Mouse (Mus musculus): ENCODE results near the gene Numb.
"Not testable (repeated sequence)": the region's sequence is repeated elsewhere in the genome, so short reads cannot be mapped to it uniquely, and the experiment has no call there.

The Numb gene

DNA sequence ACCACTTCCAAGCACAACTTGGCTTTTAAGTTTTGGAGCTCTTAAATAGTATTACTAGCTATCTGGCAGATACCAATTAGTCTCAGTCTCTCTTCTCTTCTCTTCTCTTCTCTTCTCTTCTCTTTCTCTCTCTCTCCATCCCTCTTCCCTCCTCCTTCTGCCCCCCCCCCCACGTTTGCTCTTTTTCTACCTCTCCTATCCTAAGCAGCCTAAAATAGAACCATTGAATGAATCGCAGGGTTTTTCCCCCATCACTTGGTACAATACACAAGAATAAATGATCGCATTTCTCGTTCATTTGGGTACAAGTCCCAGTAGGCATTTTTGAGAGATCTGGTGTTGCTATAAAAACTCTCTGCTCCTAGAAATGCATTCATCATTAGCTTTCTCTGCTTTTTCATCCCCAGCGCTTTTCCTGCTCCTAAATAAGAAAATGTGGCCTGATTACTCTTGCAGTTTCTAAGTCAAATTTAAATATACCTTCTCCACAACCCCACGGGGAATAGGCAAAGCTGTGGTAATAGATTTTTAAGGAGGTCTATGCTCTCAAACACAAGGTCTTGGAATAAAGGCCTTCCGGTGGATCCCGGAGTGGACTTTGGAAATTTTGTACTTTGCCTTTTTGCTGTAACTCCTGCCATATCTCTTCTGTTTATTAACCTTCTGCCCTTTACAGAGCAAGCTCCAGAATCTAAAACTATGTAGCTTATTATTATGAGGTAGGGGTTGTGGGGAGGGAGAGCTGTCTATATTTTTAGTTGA is 1.2 kb upstream of the Numb start:
- no peak for DNase-seq (ENCODE audit: low read depth, low spot score)

DNA sequence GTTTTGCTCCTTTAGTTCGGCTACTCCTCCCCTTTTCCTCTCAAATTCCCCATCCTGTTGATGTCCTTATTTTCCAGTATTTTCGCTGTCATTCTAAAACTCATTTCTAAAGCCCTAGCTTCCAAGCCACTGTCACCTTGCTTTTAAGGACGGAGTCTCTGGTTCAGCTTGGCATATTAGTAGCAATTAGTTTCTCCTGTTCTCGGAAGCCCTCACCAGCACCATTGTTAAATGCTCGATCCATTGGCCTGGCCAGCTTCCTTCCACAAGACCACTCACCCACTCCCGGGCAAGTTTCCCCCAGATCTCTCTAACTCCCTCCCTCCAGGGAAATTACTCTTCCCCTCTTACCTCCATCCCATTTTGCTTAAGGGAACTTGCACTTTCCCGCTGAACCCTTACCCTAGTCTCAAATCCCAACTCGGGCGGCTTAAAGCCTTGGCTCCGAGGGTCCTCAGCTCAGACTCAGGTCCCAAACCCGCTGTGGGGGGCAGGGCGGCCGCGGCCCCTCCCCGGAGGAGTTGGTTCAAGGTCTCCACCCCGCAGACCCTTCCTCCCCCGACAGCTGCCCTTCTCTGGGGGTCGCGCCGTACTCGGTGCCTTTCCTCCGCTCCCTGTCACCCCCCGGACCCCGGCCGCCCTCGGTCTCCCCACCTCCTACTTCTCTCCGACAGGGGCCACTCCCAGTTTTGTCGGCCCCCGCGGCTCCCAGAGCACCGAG is 853 bp downstream of the Numb start:
- no peak for DNase-seq (ENCODE audit: low read depth, low spot score)

DNA sequence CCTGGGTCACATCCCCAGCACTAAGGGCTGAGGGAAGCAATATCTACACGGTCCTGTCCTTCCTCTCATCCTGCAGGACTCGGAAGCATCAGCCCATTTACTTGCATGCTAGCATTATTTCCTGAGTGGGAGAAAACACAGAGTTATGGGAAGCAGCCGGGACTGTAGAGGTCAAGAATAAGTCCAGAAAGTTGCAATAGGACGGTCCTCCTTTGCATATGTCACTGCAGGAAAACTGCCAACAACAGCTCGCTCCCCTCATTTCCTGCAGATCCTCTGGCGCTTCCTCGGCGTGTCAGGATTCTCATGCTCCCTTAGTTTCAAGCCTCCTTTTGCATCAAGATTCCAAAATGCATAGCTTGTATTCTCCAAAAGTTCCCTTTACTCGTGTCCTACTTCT is 4.8 kb downstream of the Numb start:
- DNase-seq (ENCODE audit: low read depth, low spot score) = no peak

DNA sequence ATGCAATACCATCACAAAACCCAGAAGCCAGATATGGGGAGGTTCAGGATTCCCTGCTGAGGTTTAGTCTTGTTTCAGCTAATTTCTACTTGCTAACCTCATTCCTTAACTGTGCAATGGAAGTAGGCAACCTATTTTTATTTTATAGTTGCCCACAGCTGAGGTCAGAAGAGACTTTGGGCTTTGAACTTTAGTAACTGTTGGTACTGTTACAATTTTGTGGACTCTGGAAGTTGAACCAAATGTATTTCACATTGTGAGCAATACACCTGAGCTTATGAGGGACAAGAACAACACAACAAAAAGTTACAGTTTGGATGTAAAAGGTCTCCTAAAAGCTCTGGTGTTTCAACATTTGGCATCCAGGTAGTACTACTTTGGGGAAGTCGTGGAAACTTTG is 6.9 kb downstream of the Numb start:
- DNase-seq (ENCODE audit: low read depth, low spot score) = no peak

DNA sequence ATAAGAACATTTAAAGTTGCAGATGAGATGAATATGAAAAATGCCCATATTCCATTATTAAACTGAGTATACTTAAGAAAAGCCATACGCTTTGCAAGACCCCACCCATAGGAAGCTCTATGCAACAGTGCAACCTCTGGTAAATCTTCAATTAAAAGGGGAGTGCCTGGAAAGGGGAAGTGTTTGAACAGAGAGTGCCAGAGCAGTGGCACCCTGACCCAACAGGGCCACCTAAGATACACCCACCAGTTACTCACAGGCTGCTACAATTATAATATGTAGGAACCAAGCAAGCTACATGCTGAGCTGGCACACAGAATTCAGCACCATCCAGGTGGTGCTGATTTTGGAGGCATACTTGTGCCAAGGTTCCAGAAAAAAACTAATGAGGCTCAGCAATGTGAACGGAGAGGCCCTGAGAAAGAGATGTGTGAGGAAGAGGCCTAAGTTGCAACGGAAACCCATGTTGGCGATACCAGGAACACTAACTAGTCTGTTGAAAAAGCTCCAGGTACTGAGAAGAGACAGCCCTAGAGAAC is 7.5 kb downstream of the Numb start:
- DNase-seq (ENCODE audit: low read depth, low spot score) = no peak

DNA sequence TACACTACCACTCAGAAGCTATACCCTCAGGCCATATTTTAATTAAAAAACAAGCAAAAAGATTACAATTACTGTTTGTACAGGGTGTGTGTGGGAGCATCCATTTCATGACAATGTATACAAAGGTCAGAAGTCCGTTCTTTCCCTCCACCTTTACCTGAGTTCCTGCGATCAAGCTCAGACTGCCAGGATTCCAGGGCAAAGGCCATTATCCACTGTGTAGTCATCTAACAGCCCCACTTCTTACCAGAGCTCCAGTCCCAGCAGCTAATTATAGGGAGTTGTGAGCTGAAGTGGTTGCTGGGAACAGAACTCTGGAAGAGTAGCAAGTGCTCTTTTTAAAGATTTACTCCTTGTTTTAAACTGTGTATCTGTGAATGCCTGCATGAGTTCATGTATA is 11.3 kb downstream of the Numb start:
- DNase-seq (ENCODE audit: low read depth, low spot score) = no peak

DNA sequence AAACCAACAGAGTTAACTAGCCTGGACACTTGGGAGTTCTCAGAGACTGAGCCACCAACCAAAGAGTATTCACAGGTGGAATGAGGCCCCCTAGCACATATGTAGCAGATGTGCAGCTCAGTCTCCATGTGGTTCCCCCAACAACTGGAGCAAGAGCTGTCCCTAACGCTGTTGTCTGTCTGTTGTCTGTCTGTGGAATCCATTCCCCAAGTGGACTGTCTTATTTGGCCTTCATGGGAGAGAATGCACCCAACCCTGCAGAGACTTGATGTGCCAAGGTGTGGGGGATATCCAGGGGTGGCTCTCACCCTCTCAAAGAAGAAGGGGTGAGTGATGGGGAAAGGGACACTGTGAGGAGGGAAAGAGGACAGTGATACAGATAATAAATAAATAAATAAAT is 28.8 kb downstream of the Numb start:
- no peak for DNase-seq (ENCODE audit: low read depth, low spot score)

DNA sequence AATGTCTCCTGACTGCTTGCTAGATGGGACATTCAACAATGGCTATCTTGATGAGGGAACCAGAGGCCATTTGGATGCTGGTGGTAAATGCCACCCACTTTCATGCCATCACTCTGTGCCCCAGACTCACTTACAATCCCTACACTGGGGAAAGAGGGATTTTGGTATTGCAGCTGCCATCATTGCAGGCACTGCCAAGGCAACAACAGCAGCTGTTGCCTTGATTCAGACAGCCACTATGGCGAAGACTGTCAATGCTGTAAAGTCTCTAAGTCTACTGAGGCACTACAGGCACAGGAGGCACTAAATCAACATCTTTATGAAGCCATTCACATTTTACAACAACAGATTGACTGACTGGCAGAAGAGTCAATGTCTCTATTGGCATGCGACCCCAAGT is 30.5 kb downstream of the Numb start:
- DNase-seq (ENCODE audit: low read depth, low spot score) = no peak

DNA sequence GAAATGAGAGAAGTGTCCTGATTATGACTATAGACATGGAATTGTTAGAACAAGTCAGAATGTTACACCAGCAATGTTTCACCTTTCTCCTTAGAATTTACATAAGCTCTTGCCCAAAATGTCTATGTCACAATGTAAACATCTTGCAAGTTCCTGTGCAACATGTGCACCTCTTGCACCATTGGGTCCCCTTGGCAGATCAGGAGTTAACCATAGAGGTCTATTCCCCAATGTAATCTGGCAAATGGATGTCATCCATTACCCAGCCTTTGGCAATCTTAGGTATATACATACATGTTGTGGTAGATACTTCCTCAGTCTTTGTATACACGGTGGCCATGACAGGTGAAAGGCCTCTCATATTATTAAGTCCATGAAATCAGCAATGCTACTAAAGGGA is 32.6 kb downstream of the Numb start:
- DNase-seq (ENCODE audit: low read depth, low spot score) = no peak

DNA sequence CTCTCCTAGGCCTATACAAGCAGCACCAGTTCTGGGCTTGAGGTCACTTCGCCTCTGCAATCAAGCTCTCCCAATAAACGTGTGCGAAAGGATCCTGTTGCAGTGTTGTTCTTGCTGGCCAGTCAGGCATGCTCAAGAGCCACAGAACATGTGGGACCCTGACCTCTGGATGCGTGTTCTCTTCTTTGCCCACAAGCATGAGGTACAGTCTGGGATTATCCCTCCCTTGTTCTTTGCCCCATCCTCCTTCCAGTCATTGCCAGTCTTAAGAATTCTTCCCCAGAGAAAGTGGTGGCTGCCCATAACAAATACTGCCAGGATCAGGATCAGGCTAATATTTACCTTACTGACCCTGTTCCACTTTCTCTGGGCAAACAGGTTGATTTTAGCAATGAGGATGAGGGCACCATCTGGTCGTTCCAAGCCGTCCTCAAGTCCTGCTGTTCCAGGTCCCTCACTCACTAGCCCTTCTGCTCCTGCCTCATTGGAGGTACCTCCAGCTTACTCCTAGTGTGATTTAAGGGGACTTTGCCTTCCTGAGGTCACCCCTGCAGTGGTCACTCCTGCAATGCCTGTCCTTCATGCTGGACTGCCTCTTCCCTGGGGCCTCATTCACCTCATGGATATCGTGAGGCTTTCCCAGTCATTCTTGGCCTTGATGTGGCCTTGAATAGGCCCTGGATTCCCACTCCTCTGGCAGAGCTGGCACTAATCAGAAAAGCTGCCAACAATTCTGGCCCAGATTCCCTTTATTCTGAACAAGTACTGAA is 36.0 kb downstream of the Numb start:
- no peak for DNase-seq (ENCODE audit: low read depth, low spot score)

DNA sequence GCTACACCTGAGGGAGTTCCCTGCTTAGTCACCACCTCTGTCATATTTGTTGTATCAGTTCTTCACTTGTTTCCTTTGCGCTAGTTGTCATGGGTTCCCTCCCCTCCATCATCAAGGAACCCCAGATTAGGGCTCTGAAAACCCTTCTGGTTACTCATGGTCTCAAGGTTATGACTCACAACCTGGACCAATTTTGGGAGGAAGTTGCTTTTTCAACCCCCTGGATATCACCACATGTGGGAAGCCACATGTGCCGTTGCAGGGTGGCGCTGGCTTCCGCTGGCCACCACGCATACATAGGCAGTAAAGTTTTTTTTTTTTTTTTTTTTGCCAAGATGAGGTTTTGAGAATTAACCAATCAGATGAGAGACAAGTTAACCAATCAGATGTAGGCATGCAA is 36.7 kb downstream of the Numb start:
- DNase-seq (ENCODE audit: low read depth, low spot score) = not testable (repeated sequence)

DNA sequence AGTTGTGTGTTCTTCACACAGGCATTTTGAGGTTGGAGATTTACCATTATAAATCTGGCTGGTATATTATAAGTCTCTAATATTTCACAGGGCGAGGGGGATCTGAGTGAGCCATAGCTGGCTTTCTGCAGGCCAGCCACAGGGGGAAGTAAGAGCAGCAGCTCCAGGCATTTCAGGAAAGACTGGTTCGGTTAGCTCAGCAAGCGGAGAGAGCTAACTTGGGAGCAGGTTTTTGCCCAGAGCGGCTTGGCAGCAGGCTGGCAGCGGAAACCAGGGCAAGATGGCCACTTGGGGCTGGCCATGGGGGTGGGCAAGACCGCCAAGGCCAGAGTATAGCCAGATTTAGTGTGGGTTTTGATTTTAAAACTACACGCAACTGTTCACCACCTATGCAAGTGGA is 39.2 kb downstream of the Numb start:
- DNase-seq (ENCODE audit: low read depth, low spot score) = no peak

DNA sequence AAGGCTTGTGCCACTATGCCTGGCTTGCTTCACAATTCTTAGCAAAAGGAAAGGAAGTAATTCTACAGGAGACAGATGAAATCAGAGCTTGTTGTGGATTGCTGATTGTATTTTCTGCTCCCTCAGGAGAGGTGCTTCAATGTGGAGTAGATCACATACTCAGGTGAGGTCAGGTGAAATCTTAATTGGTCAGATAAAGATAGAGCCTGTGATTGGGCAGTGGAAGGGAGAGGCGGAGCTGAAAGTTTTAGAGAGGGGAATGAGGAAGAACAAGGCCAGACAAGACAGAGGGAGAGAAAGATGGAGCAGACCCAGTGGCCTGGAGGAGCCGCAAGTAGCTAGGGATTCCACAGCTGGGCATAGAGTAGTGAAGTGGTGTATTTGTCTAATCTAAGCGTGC is 39.6 kb downstream of the Numb start:
- DNase-seq (ENCODE audit: low read depth, low spot score) = no peak

DNA sequence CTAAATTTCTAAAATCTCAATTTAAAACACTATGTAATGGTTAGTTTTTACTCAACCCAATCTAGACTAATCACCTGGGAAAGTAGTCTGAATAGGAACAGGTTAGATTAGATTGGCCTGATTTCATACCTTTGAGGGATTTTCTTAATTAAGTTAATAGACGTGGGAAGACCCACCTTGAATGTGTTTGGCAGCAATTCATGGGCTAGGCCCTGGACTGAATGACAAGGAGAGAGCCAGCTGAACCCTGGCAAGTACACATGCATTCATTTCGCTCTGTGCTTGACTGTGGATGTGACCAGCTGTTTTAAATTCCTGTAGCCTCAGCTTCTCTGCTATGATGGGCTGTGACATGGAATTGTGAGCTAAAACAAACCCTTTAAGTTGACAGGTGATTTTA is 40.8 kb downstream of the Numb start:
- no peak for DNase-seq (ENCODE audit: low read depth, low spot score)

DNA sequence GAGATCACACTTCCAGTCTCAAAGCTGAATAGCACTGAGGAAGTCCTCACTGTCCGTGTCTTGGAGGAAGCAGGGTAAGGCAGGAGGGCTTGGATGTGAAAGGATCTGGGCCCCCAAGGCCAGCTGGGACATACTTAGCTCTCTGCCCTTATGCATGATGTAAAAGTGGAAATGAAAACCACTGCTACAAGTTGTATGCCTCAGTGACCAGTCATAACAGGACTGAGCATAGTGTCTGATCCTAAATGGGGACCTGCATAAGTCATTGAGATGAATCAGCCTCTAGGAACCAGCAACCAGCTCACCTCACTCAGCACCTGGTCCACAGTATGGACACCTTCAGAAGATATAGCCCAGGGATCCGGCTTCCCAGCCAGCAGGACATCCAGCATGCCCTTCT is 46.6 kb downstream of the Numb start:
- DNase-seq (ENCODE audit: low read depth, low spot score) = no peak

DNA sequence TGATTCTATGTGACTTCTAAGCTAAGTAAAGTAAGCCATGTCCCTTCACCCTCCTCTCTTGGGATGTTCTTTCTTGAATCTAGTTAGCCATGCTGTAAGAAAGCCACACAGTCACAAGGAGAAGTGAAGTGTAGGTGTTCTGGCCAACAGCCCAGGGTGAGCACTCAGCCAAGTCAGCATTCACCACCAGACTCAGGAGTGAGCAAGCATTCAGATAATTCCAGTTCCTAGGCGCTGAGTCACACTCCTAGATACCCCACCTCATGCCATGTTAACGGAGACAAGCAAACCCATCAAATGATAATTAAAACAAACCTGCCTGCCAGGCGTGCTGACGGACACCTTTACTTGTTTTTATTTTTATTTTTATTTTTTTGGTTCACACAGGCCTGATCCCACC is 47.1 kb downstream of the Numb start:
- no peak for DNase-seq (ENCODE audit: low read depth, low spot score)

DNA sequence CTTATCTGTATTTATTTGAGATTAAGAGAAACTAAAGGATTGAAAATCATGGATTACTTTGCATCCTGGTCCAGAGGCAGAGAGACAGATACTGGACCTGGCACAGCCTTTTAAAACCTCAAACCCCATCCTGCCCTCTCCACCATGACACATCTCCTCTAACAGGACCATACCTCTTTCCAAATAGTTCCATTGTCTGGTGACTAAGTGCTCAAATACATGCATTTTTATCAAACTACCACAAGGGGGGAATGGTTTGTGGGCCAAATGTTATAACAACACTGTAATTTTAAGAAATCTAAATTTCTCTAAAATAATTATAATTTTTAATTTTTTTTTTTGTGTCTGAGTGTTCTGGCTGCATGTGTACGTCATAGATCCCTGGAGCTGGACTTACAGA is 57.2 kb downstream of the Numb start:
- DNase-seq (ENCODE audit: low read depth, low spot score) = no peak

DNA sequence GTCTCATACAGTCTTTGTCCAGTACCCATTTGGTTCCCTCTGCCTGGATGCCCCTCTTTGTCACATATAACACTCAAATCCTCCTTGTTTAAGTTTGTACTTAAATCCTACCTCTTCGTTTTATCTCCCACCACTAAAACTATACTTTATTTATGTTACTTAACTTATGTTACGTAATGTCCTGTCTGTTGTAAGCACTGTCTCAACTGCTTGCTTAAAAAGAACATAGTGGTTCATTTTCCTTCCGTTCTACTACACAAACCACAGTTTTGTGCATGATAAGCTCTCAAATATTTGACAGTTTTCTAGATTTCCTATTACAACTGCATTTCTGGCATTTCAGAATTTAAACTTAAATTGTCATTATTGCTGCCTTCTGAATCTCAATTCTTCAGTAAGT is 59.9 kb downstream of the Numb start:
- DNase-seq (ENCODE audit: low read depth, low spot score) = no peak

DNA sequence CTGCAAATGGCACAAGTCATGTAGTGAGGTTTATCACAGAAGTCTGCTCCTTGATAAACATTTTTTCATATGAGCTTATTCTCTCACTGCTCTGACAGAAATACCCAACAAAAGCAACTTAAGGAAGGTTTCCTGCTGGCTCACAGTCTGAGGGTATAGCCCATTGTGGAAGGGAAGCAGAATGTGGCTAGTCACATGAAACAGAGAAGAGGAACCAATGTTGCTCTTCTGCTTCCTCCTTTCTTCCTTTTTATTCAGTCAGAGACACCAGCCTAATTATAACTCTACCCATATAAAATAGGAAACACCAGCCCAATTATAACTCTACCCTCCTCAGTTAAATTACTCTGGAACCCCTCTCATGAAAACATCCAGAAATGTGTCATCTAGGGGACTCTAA is 61.0 kb downstream of the Numb start:
- no peak for DNase-seq (ENCODE audit: low read depth, low spot score)

DNA sequence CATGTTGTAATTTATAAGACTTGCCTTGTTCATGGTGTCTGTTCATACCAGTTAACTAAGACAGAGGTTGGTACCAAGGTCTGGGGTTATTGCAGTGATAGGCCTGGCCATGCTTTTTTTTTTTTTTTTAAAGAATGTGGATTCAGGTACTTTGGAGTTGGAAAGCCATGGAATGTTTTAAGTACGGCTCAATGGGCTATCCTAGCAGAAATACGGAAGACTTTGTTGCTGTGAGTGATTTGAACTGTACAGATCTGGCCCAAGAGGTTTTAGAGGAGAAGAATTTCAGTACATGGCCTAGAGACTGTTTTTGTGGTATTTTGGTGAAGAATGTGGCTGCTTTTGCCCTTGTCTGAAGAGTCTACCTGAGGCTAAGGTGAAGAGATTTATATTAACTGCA is 63.7 kb downstream of the Numb start:
- no peak for DNase-seq (ENCODE audit: low read depth, low spot score)

DNA sequence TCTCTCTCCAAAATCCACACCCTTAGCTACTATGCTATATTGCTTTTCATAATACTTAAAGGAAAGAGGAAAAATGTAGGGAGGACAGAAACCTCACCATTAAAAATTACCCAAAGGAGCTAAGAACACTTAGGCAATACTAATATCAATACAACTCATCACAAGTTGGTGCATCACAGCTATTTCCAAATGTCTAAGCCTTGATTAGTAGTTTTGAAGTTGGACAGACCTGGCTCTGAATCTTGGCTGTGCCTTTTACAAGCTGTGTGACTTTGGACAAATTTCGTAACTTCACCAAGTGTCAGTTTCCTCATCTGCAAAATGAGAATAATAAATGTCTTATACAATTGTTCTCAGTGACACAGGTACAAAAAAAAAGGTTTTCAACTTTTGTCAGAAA is 66.5 kb downstream of the Numb start:
- DNase-seq (ENCODE audit: low read depth, low spot score) = no peak

DNA sequence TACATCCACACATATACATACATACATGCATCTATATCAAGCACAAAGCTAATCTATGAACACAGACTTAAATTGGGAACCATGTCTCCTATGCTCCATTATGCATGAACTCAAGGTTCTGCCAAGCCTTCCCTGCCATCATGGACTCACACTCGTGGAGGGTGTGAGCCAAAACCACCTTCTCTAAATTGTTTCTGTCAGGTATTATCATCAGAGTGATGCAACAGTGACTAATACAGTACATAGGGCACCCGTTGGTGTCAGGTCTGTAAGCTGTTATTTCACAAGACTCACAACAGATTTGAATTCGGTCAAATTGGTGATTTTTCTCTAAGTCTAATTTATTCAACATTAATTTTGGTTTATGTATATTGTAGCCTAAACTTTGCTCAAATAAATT is 67.5 kb downstream of the Numb start:
- DNase-seq (ENCODE audit: low read depth, low spot score) = no peak

Data from skeletal muscle tissue, adult 2 months (tissue).